Mouse (Mus musculus) adrenal gland, postnatal 25 days (tissue): ENCODE measurements around the gene Prg2. TPM values are rescaled to one million over a fixed set of nuclear protein-coding genes. Genes with fewer than 3 reads are reported as not detected.

Experiments
- DNase-seq: peaks from one replicate; pipeline ENCODE4 v3.0.0; 2021; ENCODE audit warnings: mixed read lengths
- total RNA-seq: library from RNA; stranded (reverse); gene quantifications from 2 replicates; pipeline ENCODE4 v1.2.3, GENCODE M21; 2021

Prg2 gene
- total RNA-seq, 1 experiment from 2014 or later: not detected

DNA sequence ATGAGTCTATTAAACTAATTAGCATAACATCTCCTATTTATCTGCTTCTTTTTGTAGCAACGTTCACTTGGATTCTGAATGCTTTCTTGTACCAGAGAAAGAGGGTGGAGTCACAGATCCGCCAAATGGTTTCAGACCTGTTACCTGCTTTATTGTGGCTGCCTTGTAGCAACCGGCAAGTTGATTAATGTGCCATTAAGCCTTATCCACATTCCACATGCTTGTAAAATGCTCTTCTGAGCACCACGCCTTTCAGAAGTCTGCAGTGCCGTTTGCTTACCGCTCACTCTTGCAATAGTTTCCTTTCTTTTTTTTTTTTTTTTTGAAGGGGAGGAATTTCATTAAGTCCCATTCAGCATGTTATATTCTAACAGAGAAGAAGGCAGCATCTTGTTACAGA lies 49.6 kb downstream of the Prg2 start:
- DNase-seq: no peak

GRCm38 (mm10) chr2:85030989-85031388 lies 50.7 kb downstream of the Prg2 start:
- DNase-seq: no peak

DNA sequence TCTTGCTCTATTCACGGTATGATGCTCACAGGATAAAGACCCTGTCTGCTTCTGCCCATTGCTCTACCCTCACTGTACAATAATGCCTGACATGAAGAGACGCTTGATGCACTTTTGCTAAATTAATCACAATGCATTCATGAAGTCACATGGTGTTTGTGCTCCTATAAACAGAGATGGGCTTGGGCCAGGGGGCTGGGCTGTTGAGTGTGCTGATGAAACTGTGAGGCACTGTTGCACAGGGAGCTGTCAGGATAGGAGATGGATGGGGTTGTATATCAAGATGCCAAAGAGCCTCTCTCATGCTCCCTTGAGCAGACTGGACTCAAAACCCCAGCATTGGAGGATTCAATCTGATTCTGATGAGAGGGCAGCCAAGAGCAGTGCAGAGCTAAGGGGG lies 52.9 kb downstream of the Prg2 start:
- no peak for DNase-seq

Other genes with a start within 250 kb of the Prg2 start
- gene Ypel4, start 246.4 kb upstream of the Prg2 start, total RNA-seq: 8.5 and 9.3 TPM in 2 replicates
- gene Gm19426, start 236.8 kb upstream of the Prg2 start, total RNA-seq: 3.9 and 4.2 TPM in 2 replicates
- 31.8 and 33.5 TPM in 2 replicates for gene Serping1, start 205.0 kb upstream of the Prg2 start, total RNA-seq
- 16.9 and 19.9 TPM in 2 replicates for gene Ube2l6, start 181.6 kb upstream of the Prg2 start, total RNA-seq
- gene Smtnl1, start 157.8 kb upstream of the Prg2 start, total RNA-seq: not detected in 2 replicates
- 40.4 and 43.8 TPM in 2 replicates for gene Timm10, start 153.5 kb upstream of the Prg2 start, total RNA-seq
- 2.4 and 4.3 TPM in 2 replicates for gene Slc43a1, start 141.6 kb upstream of the Prg2 start, total RNA-seq
- gene Rtn4rl2, start 93.8 kb upstream of the Prg2 start, total RNA-seq: 1.2 TPM in 2 replicates
- gene Slc43a3, start 43.9 kb upstream of the Prg2 start, total RNA-seq: 54.7 and 55.7 TPM in 2 replicates
- gene Prg3, start 7.8 kb downstream of the Prg2 start, total RNA-seq: not detected in 2 replicates
- 132 and 136 TPM in 2 replicates for gene Ssrp1, start 56.8 kb downstream of the Prg2 start, total RNA-seq
- gene P2rx3, start 57.0 kb downstream of the Prg2 start, total RNA-seq: 0.76 and 2.2 TPM in 2 replicates
- gene Tnks1bp1, start 67.6 kb downstream of the Prg2 start, total RNA-seq: 80.1 and 137 TPM in 2 replicates
- gene Aplnr, start 155.8 kb downstream of the Prg2 start, total RNA-seq: 45.1 and 46.7 TPM in 2 replicates
- 15.8 and 19.7 TPM in 2 replicates for gene Lrrc55, start 216.7 kb downstream of the Prg2 start, total RNA-seq